Mouse (Mus musculus) urinary bladder, postnatal 10 days (tissue): ENCODE results near the gene Ctxn1.

Experiments used
- DNase-seq: peaks from one replicate; pipeline ENCODE4 v3.0.0; 2022; ENCODE audit warnings: low spot score

Ctxn1 gene

DNA sequence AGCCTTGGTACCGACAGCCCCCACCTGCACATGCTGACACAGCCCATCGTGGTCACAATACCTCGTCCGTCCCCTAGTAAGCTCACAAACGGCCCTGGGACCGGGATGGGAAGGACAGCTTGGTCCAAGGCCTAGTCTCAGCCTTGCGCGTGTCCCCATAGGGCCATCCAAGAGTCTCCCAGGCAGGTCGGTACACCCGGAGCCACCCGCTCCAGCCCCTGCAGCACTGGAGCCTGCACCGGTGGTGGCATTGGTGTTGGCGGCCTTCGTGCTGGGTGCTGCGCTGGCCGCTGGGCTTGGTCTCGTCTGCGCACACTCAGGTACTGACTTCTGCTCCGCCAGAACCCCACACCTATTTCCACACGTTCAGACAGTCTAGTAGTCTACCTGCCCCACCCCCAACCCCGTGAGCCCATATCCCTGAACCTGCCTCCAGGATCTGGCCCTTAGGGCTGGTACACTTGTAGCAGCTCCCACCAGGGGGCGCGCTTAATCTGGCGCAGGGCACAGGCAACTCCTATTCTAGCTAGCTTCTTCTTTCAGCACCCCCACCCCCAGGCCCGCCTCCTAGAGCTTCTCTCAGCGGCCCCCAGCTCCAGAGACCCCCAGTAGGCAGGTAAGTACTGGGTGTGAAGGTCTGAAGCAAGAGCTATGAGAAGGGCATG is 8.6 kb downstream of the Ctxn1 start:
- no peak for DNase-seq

DNA sequence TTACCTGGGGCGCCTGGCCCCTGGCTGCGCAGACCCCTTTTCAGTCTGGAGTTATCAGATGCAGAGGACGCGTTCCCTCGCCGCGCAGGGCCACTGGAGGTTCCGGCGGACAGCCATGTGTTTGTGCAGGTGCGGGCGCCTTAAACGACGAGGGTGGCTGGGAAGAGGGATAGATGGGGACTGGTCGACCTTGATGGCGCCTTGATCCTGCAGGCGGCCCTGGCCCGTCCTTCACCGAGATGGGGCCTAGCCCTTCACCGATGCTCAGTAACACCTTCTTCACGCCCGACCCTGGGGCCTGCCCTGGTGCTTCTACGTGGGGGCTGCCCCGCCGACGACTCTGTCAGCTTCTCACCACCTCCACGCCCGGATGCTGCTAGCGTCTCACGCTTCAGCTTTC is 9.9 kb downstream of the Ctxn1 start:
- DNase-seq: no peak

DNA sequence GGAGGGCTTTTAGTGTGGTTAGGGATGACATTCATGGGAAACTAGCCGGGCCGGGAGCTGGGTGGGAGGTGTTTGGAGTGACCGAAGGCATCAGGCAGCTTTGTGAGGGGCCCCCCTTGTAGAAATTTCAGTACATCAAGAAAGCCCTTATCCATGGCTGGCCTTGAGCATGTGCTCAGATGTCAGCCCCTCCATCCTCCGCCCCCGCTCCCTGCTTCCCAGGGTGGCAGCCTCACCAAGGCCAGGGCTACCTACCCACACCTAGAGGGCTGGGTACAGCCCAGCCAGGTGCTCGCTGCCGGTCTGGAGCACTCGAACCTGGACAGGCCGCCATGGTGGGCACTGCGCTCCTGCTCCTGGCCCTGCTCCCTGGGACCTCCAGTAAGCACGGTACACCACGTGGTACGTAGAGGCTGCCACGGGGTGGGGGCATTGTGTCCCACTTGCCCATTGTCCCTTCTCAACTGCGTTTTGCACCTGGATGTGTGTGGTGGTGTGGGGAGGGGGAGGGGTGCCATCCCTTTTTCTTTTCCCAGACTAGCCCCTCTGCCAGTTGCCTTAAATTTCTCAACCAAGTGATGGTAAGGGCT is 11.0 kb downstream of the Ctxn1 start, which contains the start of gene Tgfbr3l:
Gene Tgfbr3l (plus strand): TSS at position 264 of the 590 bp plus-strand sequence.
- no peak for DNase-seq

DNA sequence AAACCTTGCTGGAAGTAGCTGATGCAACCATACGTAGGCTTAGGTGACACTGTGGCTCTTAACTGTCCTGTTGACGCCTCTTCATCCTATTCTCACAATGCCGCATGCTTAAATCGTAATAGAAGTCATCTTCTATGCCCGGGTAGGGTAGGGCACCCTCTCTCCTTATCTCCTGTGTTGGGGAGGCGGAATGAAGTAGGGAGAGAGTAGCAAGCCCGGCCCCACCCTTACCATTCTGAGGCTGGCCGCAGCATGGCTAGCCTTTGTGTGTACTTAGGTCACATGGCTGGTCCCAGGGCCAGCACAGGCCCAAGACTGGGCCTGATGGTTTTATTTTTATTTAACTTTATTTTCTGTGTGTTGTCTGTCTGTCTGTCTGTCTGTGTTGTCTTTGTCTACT is 11.8 kb downstream of the Ctxn1 start:
- DNase-seq: no peak

DNA sequence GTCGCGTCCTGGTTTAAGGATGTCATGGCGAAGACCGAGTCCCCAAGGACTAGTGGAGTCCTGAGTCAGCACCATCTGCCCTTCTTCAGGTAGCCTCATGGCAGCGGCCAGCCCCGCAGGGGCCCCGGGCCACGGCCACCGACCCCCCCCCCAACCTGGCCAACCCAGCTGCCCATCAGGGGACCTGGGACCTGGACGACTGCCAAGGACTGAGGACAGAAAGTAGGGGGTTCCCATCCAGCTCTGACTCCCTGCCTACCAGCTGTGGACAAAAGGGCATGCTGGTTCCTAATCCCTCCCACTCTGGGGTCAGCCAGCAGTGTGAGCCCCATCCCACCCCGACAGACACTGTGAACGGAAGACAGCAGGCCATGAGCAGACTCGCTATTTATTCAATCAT is 13.3 kb downstream of the Ctxn1 start:
- no peak for DNase-seq

DNA sequence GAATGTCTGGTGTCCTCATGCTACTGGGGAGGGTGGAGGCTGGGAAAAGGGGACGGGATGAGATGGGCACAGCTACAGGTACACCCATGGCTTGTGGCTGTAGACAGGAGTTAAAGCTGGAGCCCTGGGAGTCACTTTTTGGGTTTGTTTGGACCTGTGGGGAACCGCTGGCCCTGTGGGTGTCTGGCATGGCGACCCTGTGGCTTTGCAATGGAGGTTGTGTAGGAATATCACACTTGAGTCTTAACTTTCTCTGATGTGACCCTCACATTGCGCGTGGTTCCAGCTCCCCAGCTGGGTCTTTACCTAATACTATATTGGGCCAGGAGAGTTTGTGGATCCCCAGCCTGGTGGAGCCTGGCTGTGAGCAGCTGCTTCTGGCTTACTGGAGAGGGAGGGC is 14.0 kb downstream of the Ctxn1 start:
- no peak for DNase-seq

DNA sequence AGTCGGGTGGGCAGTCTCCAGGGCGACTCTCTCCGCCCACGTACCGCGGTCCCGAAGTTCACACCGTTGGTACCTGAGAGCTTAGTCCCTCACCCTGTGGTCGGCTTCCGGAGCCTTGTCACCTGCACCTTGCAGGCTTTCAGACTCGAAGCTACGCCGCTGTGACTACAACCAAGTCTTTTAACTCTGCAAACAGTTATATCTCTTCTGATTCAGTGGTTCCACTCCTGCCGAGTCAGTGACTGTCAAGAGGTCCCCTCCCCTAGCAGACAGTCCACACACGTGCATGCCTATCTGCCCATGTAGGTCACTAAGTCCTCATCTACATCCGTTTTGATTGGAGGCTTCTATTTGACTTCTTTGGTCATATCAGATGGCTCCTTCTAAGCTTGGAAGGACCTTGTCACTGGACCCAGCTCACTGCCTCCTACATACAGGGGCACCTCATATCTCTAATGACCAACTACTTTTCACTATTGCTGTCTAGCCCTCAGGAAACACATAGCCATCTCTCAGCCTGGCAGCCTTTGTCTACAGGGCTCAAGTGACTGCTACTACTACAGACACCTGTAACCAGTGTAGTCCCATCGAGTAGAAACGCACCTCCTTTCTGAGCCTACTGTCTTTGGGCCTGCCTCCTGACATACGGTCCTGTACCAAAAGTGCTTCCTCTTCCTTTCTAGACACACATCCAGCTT is 19.7 kb downstream of the Ctxn1 start:
- no peak for DNase-seq

DNA sequence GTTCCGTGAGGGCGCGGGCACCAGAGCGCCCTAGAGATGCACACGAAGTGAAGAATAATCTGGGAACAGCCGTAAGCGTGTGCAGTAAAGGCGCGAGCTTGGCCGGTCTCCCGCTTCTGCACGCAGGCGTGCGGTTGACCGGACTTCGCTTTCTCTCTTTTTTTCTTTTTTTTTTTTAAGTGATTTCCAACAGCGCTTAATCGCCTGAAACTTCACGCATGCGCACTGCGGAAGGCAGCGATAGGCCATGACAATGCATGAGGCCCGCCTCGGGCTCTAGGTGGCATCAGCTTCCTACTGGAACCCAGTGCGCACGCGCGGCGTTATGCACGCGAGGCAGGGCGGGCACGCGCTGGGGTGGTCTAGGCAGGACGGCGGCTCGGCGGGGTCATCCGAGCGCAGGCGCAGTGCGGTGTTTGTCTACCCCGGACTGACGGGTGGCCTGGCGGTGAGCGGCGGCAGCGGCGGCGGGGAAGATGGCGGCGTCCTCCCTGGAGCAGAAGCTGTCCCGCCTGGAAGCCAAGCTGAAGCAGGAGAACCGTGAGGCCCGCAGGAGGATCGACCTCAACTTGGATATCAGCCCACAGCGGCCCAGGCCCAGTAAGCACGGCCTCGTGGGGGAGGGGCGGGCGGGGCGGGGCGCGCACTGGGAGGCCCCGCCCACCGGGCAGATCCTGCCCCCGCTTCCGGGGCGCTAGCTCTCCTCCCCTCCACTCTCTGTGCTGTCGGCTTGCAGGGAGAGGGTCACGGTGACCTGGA is 20.5 kb downstream of the Ctxn1 start, which contains the start of the genes Map2k7 and Gm49320:
Gene Map2k7 (plus strand): TSS at position 307 of the 759 bp plus-strand sequence.
Gene Gm49320 (plus strand): TSS at position 432 of the 759 bp plus-strand sequence.
- DNase-seq: peak; percentile 100

GRCm38 (mm10) chr8:4237814-4238433 is 21.1 kb downstream of the Ctxn1 start:
- DNase-seq: no peak

DNA sequence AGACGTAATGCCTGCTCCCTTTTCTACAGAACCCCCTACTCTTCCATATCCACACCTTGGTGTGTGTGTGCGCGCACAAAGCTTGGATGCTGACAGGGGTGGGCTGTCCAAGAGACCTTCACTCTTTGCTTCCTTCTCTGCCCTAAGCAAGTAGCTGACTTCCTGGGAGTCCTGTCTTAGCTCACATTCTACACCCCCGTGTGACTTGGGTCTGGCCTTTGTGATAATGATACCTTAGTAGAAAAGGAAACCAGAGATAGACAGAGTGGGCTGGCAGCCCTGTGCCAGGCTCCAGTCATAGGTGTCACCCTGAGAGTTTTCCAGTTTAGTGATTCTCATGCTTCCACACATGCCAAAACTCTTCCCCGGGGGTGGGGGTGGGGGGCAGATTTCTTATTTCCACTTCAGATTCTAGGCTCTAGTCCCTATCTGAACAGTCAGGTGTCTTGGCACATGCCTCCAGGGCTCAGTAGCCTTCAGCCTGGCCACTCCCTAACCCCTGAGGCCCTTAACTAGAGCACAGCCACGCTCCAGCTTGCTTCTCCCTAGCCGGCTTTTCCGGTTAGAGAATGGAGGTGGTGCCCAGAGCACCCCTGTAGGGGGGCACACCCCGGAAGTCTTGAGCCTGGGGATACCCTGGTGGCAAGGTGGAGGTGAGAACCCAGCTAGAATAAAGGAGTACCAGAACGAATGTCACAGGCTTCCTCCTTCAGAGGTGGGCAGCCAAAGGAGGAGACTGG is 28.3 kb downstream of the Ctxn1 start:
- no peak for DNase-seq

GRCm38 (mm10) chr8:4229784-4230183 is 29.3 kb downstream of the Ctxn1 start:
- DNase-seq: no peak

DNA sequence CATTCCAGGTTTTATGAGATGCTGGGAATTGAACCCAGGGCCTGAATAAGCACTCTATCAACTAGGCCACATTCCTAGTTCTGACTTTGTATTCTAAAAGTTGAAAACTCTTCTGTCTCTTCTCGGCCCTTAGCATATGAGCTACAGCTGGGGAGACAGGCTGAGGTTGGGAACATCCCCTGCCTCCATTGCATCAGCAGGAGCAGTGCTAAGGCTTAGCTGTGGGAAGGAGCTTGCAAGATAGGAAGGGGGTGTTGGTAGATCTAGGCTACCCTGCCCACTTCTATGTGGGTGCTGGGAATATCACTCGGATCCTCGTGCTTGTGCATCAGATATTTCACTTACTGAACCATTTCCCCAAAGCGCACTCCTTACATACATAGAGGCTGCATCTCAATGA is 31.2 kb downstream of the Ctxn1 start:
- DNase-seq: no peak

- no peak for DNase-seq
Measured at GRCm38 (mm10) chr8:4226739-4227347, 32.2 kb downstream of the Ctxn1 start, which contains the start of gene Lrrc8e. Lrrc8e (plus strand) TSS chr8:4226827.

- DNase-seq: no peak
Measured at GRCm38 (mm10) chr8:4226323-4226722, 32.8 kb downstream of the Ctxn1 start.

- no peak for DNase-seq
Measured at GRCm38 (mm10) chr8:4222059-4222458, 37.0 kb downstream of the Ctxn1 start.

GRCm38 (mm10) chr8:4219617-4220016 is 39.5 kb downstream of the Ctxn1 start:
- no peak for DNase-seq

DNA sequence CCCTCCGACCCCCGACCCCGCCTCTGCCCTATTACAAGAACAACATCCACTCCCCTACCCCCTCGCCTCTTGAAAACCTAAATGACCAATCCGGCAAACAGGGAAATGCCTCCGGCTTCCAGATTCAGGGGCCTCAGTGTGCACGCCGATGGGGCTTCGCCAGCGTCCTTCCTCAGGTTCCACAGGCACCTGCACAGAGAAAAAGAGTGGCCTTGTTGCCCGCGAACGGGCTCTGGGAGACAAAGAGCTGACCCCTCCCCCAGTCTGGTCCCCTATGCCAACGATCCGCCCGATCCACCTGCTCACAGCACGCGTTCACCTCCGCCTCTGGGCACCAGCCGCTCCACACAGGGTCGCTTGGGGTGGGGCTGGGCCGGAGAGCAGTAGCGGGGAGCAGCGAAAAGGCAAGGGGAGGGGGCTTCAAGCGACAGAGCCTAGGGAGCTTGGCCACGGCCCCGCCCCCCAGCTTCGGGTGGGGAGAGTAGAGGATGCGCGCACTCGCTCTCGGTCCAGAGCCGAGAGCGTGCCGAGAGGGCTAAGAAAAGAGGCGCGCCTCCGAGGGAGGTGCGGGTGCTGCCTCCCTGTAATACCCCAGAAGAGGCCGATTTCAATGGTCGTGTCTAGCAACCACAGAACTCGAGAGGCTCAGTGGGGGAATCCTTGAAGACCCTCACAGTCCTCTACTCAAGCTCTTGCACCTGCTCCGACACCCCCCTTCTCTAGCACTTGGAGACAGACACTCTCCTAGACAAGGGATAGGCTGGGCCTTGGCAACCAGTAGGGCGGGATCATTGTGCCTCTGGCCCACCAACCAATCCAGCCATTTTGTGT is 42.1 kb downstream of the Ctxn1 start, which contains the start of gene Prr36:
Gene Prr36 (minus strand): TSS at position 669 of the 831 bp plus-strand sequence.
- no peak for DNase-seq

GRCm38 (mm10) chr8:4216296-4216695 is 42.8 kb downstream of the Ctxn1 start:
- DNase-seq: no peak
